Comparison of ENCODE assay signal across 25 mouse cellular contexts in the genomic region with DNA sequence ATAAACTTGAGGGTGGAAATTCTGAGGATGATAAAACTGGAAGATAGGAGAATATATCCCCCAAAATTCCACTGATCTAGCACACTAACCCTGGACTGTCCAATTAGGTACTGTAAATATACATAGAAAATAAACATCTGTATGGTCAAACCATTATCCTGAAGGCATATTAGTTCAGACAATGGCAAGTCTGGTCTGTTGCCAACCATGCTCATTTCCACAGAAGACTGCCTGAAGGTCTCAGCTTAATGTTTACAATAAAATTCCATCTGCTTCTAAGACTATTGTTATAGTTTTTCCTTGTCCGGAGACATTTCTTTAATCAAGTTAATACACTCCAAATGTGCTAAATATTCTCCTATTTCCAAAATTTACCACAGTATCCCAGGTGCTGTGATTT.
DNase-seq lines count a peak whose midpoint lies in the region; ATAC-seq and TF ChIP-seq lines count a peak whose summit lies in the region.
"Had no signal": no experiment of that assay in that cellular context is flagged by ENCODE, and none has a peak within 500 bp of the region (broad histone marks: within the 10 kb centered on the region; RNA-seq: fewer than 3 reads in every experiment).

No protein-coding gene starts in this region.

- TF ChIP-seq EP300 in lung, postnatal 0 days (IDR thresholded peaks at IDR 0.05) = no peak

- no peaks in the 10 kb centered on the region for H3K4me1 ChIP-seq in lung, embryonic 14.5 days (ENCODE audit: insufficient read depth)
- H3K4me1 ChIP-seq in lung, adult 2 months (ENCODE audit: control insufficient read depth, insufficient read depth, low read length) = peaks cover 2% of the 10 kb centered on the region
- no peaks in the 10 kb centered on the region for H3K4me1 ChIP-seq in lung, postnatal 0 days (ENCODE audit: insufficient read depth, low read depth, low read length)
- H3K4me1 ChIP-seq: embryonic facial prominence, embryonic 13.5 days; forebrain, embryonic 10.5 days; forebrain, embryonic 12.5 days had no signal

- no peak overlapping the region for H3K9ac ChIP-seq in lung, embryonic 14.5 days
- H3K9ac ChIP-seq in lung, postnatal 0 days (replicated peaks; ENCODE audit: low read depth) = no peak overlapping the region
- H3K9ac ChIP-seq: embryonic facial prominence, embryonic 13.5 days; embryonic facial prominence, embryonic 15.5 days; forebrain, embryonic 12.5 days had no signal

- H3K27me3 ChIP-seq in lung, embryonic 14.5 days (ENCODE audit: insufficient read depth, low read length) = no peaks in the 10 kb centered on the region
- H3K27me3 ChIP-seq in lung, postnatal 0 days (replicated peaks; ENCODE audit: insufficient read depth, low read length) = no peaks in the 10 kb centered on the region
- H3K27me3 ChIP-seq: embryonic facial prominence, embryonic 13.5 days; embryonic facial prominence, embryonic 15.5 days; forebrain, embryonic 12.5 days had no signal

- H3K9me3 ChIP-seq in lung, embryonic 14.5 days (ENCODE audit: low read depth, low read length) = no peaks in the 10 kb centered on the region
- H3K9me3 ChIP-seq in lung, postnatal 0 days (ENCODE audit: low read length) = no peaks in the 10 kb centered on the region
- H3K9me3 ChIP-seq: embryonic facial prominence, embryonic 13.5 days; embryonic facial prominence, embryonic 15.5 days; forebrain, embryonic 10.5 days; forebrain, embryonic 12.5 days had no signal

- no peak for TF ChIP-seq POLR2A in lung, adult 2 months (IDR thresholded peaks at IDR 0.05; ENCODE audit: borderline replicate concordance, extremely low read depth, low read depth, low read length)

- TF ChIP-seq CTCF in lung, embryonic 14.5 days (IDR thresholded peaks at IDR 0.05; ENCODE audit: low read depth) = no peak
- no peak for TF ChIP-seq CTCF in lung, adult 2 months (IDR thresholded peaks at IDR 0.05; ENCODE audit: insufficient read depth, low read length)
- no peak for TF ChIP-seq CTCF in lung, postnatal 0 days (IDR thresholded peaks at IDR 0.05)

- WGBS in lung, embryonic 14.5 days = 38% methylated on average over 1 of the region's 1 CpGs
- 39% methylated on average over 1 of the region's 1 CpGs for WGBS in lung, adult 2 months
- WGBS in lung, postnatal 0 days = 41% methylated on average over 1 of the region's 1 CpGs

- ATAC-seq in lung, embryonic 14.5 days (ENCODE audit: insufficient read depth) = no peak
- no peak for ATAC-seq in lung, postnatal 0 days
- ATAC-seq in CD4-positive, CD25-positive, alpha-beta regulatory T cell, adult 4 months = no peak
- ATAC-seq: forebrain, embryonic 14.5 days; forebrain, embryonic 16.5 days had no signal

- no peaks in the 10 kb centered on the region for H3K36me3 ChIP-seq in lung, embryonic 14.5 days (ENCODE audit: insufficient read depth)
- no peaks in the 10 kb centered on the region for H3K36me3 ChIP-seq in lung, postnatal 0 days (ENCODE audit: insufficient read depth, low read length)
- H3K36me3 ChIP-seq: embryonic facial prominence, embryonic 13.5 days; embryonic facial prominence, embryonic 15.5 days; forebrain, embryonic 10.5 days; forebrain, embryonic 12.5 days had no signal

- H3K27ac ChIP-seq in lung, embryonic 14.5 days (ENCODE audit: low read depth) = no peak overlapping the region
- H3K27ac ChIP-seq in lung, postnatal 0 days (ENCODE audit: low read length) = no peak overlapping the region
- H3K27ac ChIP-seq: embryonic facial prominence, embryonic 13.5 days; embryonic facial prominence, embryonic 15.5 days; forebrain, embryonic 10.5 days; forebrain, embryonic 12.5 days had no signal

- H3K4me3 ChIP-seq in lung, embryonic 14.5 days (ENCODE audit: low read depth, low read length) = no peak overlapping the region
- no peak overlapping the region for H3K4me3 ChIP-seq in lung, adult 2 months (replicated peaks; ENCODE audit: extremely low read depth, low read depth, low read length)
- H3K4me3 ChIP-seq in lung, postnatal 0 days (ENCODE audit: low read depth, low read length) = no peak overlapping the region
- H3K4me3 ChIP-seq: embryonic facial prominence, embryonic 13.5 days; embryonic facial prominence, embryonic 15.5 days; erythroblast, embryonic 14.5 days; forebrain, embryonic 10.5 days; forebrain, embryonic 12.5 days had no signal

- no peak overlapping the region for H3K4me2 ChIP-seq in lung, embryonic 14.5 days
- H3K4me2 ChIP-seq in lung, postnatal 0 days (replicated peaks; ENCODE audit: low read depth, low read length) = no peak overlapping the region
- H3K4me2 ChIP-seq: embryonic facial prominence, embryonic 13.5 days; embryonic facial prominence, embryonic 15.5 days; forebrain, embryonic 12.5 days had no signal

- DNase-seq in lung, embryonic 14.5 days = peak; percentile 70
- no peak for DNase-seq in lung, adult 2 months
- peak; percentile 23 for DNase-seq in lung, postnatal 0 days (ENCODE audit: low spot score)
- DNase-seq in lung, postnatal 25 days (ENCODE audit: low spot score) = no peak
- DNase-seq in 3T3-L1 (ENCODE audit: low read depth, low spot score) = peak; percentile 35
- DNase-seq in lung, postnatal 14 days = peak; percentile 29
- DNase-seq: adrenal gland, adult 2 months; adrenal gland, postnatal 10 days; adrenal gland, postnatal 25 days; B cell, adult 2 months; cerebellum, adult 11 months; cerebellum, adult 18-20 months; cerebellum, adult 8-10 months; cerebellum, adult 9-11 months; cerebellum, postnatal 14 days; cerebellum, postnatal 36 days; embryo, embryonic 11 days had no signal

Comparison
In these comparisons a context has a peak if more than half of its experiments do, and no peak if none do; other contexts are left out.
1. DNase-seq: peak in lung, embryonic 14.5 days (single experiment), lung, postnatal 0 days (single experiment), 3T3-L1 (single experiment) and lung, postnatal 14 days (single experiment); none in lung, adult 2 months (single experiment) and lung, postnatal 25 days (single experiment).